Mouse (Mus musculus): ENCODE data around the gene Hpse. TPM values are rescaled to one million over a fixed set of nuclear protein-coding genes. Genes with fewer than 3 reads are reported as not detected.

The Hpse gene
- 0.95 and 1.7 TPM in 2 replicates for polyA plus RNA-seq (2016; fragmentation: Nextera tagmentation; extraction: Ambion mirVana)

GRCm38 (mm10) chr5:100719235-100720088 lies at the start of gene Hpse:
Hpse (minus strand) TSS chr5:100719716.
- Histone ChIP-seq H3K4me2 (replicated peaks) (peak within 1 kb of the TSS; percentile 98), H3K9me3 (no peaks in the 10 kb centered on the region), H3K27me3 (replicated peaks) (peaks cover 29% of the 10 kb centered on the region), H3K4me1 (peaks cover 11% of the 10 kb centered on the region; the same call in 1 of the 2 replicates), H3K9ac (peak within 1 kb of the TSS; percentile 61), H3K4me3 (peak within 1 kb of the TSS; percentile 46), H3K36me3 (no peaks in the 10 kb centered on the region), H3K27ac (no peak within 1 kb of the TSS)
- under 1% methylated on average over 56 of the region's 56 CpGs for WGBS
- ATAC-seq (ENCODE audit: low FRiP score, low read depth), result peak; percentile 58

- WGBS, result 96% methylated on average over 7 of the region's 7 CpGs
- Histone ChIP-seq H3K27ac (no peak overlapping the region), H3K9ac (no peak overlapping the region), H3K36me3 (peaks cover 88% of the 10 kb centered on the region), H3K27me3 (replicated peaks) (no peaks in the 10 kb centered on the region), H3K9me3 (no peaks in the 10 kb centered on the region), H3K4me1 (no peaks in the 10 kb centered on the region), H3K4me2 (replicated peaks) (no peak overlapping the region), H3K4me3 (no peak overlapping the region)
- no peak for ATAC-seq (ENCODE audit: low FRiP score, low read depth)
These were observed 46.5 kb upstream of the Hpse start for GRCm38 (mm10) chr5:100766026-100766425.

GRCm38 (mm10) chr5:100761736-100762135 lies 42.2 kb upstream of the Hpse start:
- no peaks in the 10 kb centered on the region for H3K27me3 ChIP-seq (replicated peaks)
- H3K4me2 ChIP-seq (replicated peaks), result no peak overlapping the region
- WGBS, result 91% methylated on average over 7 of the region's 7 CpGs
- H3K9ac ChIP-seq, result no peak overlapping the region
- ATAC-seq (ENCODE audit: low FRiP score, low read depth), result no peak
- no peaks in the 10 kb centered on the region for H3K4me1 ChIP-seq
- H3K36me3 ChIP-seq, result peaks cover 53% of the 10 kb centered on the region
- no peak overlapping the region for H3K27ac ChIP-seq
- H3K4me3 ChIP-seq, result no peak overlapping the region
- H3K9me3 ChIP-seq, result 0 out of 2 replicates have a peak, but pooled peaks cover 5% of the 10 kb centered on the region

GRCm38 (mm10) chr5:100760049-100760663 lies 40.6 kb upstream of the Hpse start:
- Histone ChIP-seq H3K4me2 (replicated peaks) (no peak overlapping the region), H3K4me3 (no peak overlapping the region), H3K36me3 (peaks cover 37% of the 10 kb centered on the region), H3K9ac (no peak overlapping the region), H3K9me3 (0 out of 2 replicates have a peak, but pooled peaks cover 5% of the 10 kb centered on the region), H3K4me1 (no peaks in the 10 kb centered on the region), H3K27me3 (replicated peaks) (no peaks in the 10 kb centered on the region), H3K27ac (no peak overlapping the region)
- no peak for ATAC-seq (ENCODE audit: low FRiP score, low read depth)
- 82% methylated on average over 10 of the region's 10 CpGs for WGBS

- ATAC-seq (ENCODE audit: low FRiP score, low read depth), result no peak
- WGBS, result 96% methylated on average over 5 of the region's 5 CpGs
- Histone ChIP-seq H3K36me3 (peaks cover 16% of the 10 kb centered on the region), H3K9ac (no peak overlapping the region), H3K27ac (no peak overlapping the region), H3K4me2 (replicated peaks) (no peak overlapping the region), H3K4me1 (0 out of 2 replicates have a peak, but pooled peaks cover 5% of the 10 kb centered on the region), H3K4me3 (no peak overlapping the region), H3K9me3 (0 out of 2 replicates have a peak, but pooled peaks cover 5% of the 10 kb centered on the region), H3K27me3 (replicated peaks) (no peaks in the 10 kb centered on the region)
These were observed 38.6 kb upstream of the Hpse start for GRCm38 (mm10) chr5:100758121-100758520.

GRCm38 (mm10) chr5:100753407-100753806 lies 33.9 kb upstream of the Hpse start:
- no peaks in the 10 kb centered on the region for H3K9me3 ChIP-seq
- no peak overlapping the region for H3K27ac ChIP-seq
- H3K36me3 ChIP-seq, result no peaks in the 10 kb centered on the region
- no peak overlapping the region for H3K4me3 ChIP-seq
- no peaks in the 10 kb centered on the region for H3K27me3 ChIP-seq (replicated peaks)
- 0 out of 2 replicates have a peak, but pooled peaks cover 5% of the 10 kb centered on the region for H3K4me1 ChIP-seq
- ATAC-seq (ENCODE audit: low FRiP score, low read depth), result no peak; the same call in 1 of the 2 replicates
- no peak overlapping the region for H3K4me2 ChIP-seq (replicated peaks)
- H3K9ac ChIP-seq, result no peak overlapping the region
- WGBS, result 48% methylated on average over 7 of the region's 7 CpGs

GRCm38 (mm10) chr5:100751655-100752054 lies 32.1 kb upstream of the Hpse start:
- Histone ChIP-seq H3K27me3 (replicated peaks) (no peaks in the 10 kb centered on the region), H3K36me3 (no peaks in the 10 kb centered on the region), H3K4me1 (0 out of 2 replicates have a peak, but pooled peaks cover 5% of the 10 kb centered on the region), H3K4me3 (no peak overlapping the region), H3K9ac (no peak overlapping the region), H3K9me3 (no peaks in the 10 kb centered on the region), H3K4me2 (replicated peaks) (no peak overlapping the region), H3K27ac (no peak overlapping the region)
- 53% methylated on average over 4 of the region's 4 CpGs for WGBS
- ATAC-seq (ENCODE audit: low FRiP score, low read depth), result peak; percentile 48

- Histone ChIP-seq H3K4me1 (0 out of 2 replicates have a peak, but pooled peaks cover 5% of the 10 kb centered on the region), H3K27ac (no peak overlapping the region), H3K36me3 (no peaks in the 10 kb centered on the region), H3K9me3 (no peaks in the 10 kb centered on the region), H3K27me3 (replicated peaks) (no peaks in the 10 kb centered on the region), H3K4me2 (replicated peaks) (no peak overlapping the region), H3K4me3 (no peak overlapping the region), H3K9ac (no peak overlapping the region)
- 85% methylated on average over 10 of the region's 10 CpGs for WGBS
- ATAC-seq (ENCODE audit: low FRiP score, low read depth), result no peak
These were observed 31.2 kb upstream of the Hpse start for GRCm38 (mm10) chr5:100750617-100751255.

- H3K27me3 ChIP-seq (replicated peaks), result no peaks in the 10 kb centered on the region
- no peak overlapping the region for H3K4me3 ChIP-seq
- no peak overlapping the region for H3K27ac ChIP-seq
- H3K9ac ChIP-seq, result no peak overlapping the region
- H3K4me1 ChIP-seq, result no peaks in the 10 kb centered on the region
- ATAC-seq (ENCODE audit: low FRiP score, low read depth), result no peak
- peaks cover 10% of the 10 kb centered on the region; the same call in 1 of the 2 replicates for H3K9me3 ChIP-seq
- 93% methylated on average over 8 of the region's 8 CpGs for WGBS
- H3K36me3 ChIP-seq, result no peaks in the 10 kb centered on the region
- H3K4me2 ChIP-seq (replicated peaks), result no peak overlapping the region
These were observed 19.3 kb upstream of the Hpse start for GRCm38 (mm10) chr5:100738802-100739201.

GRCm38 (mm10) chr5:100736919-100737318 lies 17.4 kb upstream of the Hpse start:
- peaks cover 10% of the 10 kb centered on the region; the same call in 1 of the 2 replicates for H3K9me3 ChIP-seq
- no peaks in the 10 kb centered on the region for H3K4me1 ChIP-seq
- WGBS, result 91% methylated on average over 8 of the region's 8 CpGs
- H3K27me3 ChIP-seq (replicated peaks), result no peaks in the 10 kb centered on the region
- no peak overlapping the region for H3K4me2 ChIP-seq (replicated peaks)
- no peak for ATAC-seq (ENCODE audit: low FRiP score, low read depth)
- H3K36me3 ChIP-seq, result no peaks in the 10 kb centered on the region
- H3K9ac ChIP-seq, result no peak overlapping the region
- H3K4me3 ChIP-seq, result no peak overlapping the region
- no peak overlapping the region for H3K27ac ChIP-seq

- WGBS, result 85% methylated on average over 4 of the region's 4 CpGs
- H3K36me3 ChIP-seq, result no peaks in the 10 kb centered on the region
- H3K27me3 ChIP-seq (replicated peaks), result no peaks in the 10 kb centered on the region
- H3K4me3 ChIP-seq, result no peak overlapping the region
- no peaks in the 10 kb centered on the region for H3K4me1 ChIP-seq
- no peak overlapping the region for H3K9ac ChIP-seq
- H3K9me3 ChIP-seq, result peaks cover 3% of the 10 kb centered on the region; the same call in 1 of the 2 replicates
- no peak overlapping the region for H3K27ac ChIP-seq
- no peak overlapping the region for H3K4me2 ChIP-seq (replicated peaks)
- no peak for ATAC-seq (ENCODE audit: low FRiP score, low read depth)
These were observed 15.0 kb upstream of the Hpse start for GRCm38 (mm10) chr5:100734535-100734934.

- no peak for ATAC-seq (ENCODE audit: low FRiP score, low read depth)
- Histone ChIP-seq H3K4me1 (no peaks in the 10 kb centered on the region), H3K36me3 (no peaks in the 10 kb centered on the region), H3K9me3 (no peaks in the 10 kb centered on the region), H3K27ac (no peak overlapping the region), H3K27me3 (replicated peaks) (no peaks in the 10 kb centered on the region), H3K4me3 (no peak overlapping the region), H3K9ac (no peak overlapping the region), H3K4me2 (replicated peaks) (no peak overlapping the region)
- 87% methylated on average over 13 of the region's 13 CpGs for WGBS
These were observed 9.2 kb upstream of the Hpse start for GRCm38 (mm10) chr5:100728757-100729156.
